Mouse (Mus musculus) intestine, embryonic 16.5 days (tissue): ENCODE results near the gene Prkcq. TPM values are rescaled to one million over a fixed set of nuclear protein-coding genes. Genes with fewer than 3 reads are reported as not detected.

Experiments used
- ATAC-seq: fragments of 200-750 bp; cut with Nextera tagmentation; 2 replicates; pipeline ENCODE4 v1.8.0; 2017; ENCODE audit warnings: moderate TSS enrichment, moderate library complexity
- H3K27ac ChIP-seq: fragments of 300-500 bp; sonication (generic); 2 replicates; pipeline ENCODE4 v1.5.1; 2014; ENCODE audit warnings: mild to moderate bottlenecking, low read length
- H3K27me3 ChIP-seq: fragments of 300-500 bp; sonication (generic); replicated peaks from 2 replicates; pipeline ENCODE4 v1.6.1; 2014; ENCODE audit warnings: low read length, control low read depth, mixed read lengths; ENCODE audit not compliant: control insufficient read depth, insufficient read depth
- H3K36me3 ChIP-seq: fragments of 300-500 bp; sonication (generic); 2 replicates; pipeline ENCODE4 v1.6.1; 2014; ENCODE audit warnings: low read length, control low read depth; ENCODE audit not compliant: control insufficient read depth, insufficient read depth
- H3K4me1 ChIP-seq: fragments of 300-500 bp; sonication (generic); 2 replicates; pipeline ENCODE4 v1.6.1; 2014; ENCODE audit warnings: low read length, control low read depth, mixed read lengths; ENCODE audit not compliant: control insufficient read depth, insufficient read depth
- H3K4me2 ChIP-seq: fragments of 300-500 bp; sonication (generic); 2 replicates; pipeline ENCODE4 v1.6.1; 2014; ENCODE audit warnings: low read depth, low read length, control low read depth
- H3K4me3 ChIP-seq: fragments of 300-500 bp; sonication (generic); 2 replicates; pipeline ENCODE4 v1.5.1; 2014; ENCODE audit warnings: mild to moderate bottlenecking, low read length
- H3K9ac ChIP-seq: fragments of 300-500 bp; sonication (generic); 2 replicates; pipeline ENCODE4 v1.6.1; 2014; ENCODE audit warnings: low read depth, low read length
- H3K9me3 ChIP-seq: fragments of 300-500 bp; sonication (generic); 2 replicates; pipeline ENCODE4 v1.6.1; 2016; ENCODE audit warnings: low read length, control low read depth; ENCODE audit not compliant: control insufficient read depth
- WGBS: fragments of 180-500 bp; shearing (Covaris S2); extraction: QIAGEN DNeasy Blood & Tissue Kit; methylation state at CpG from one replicate; pipeline ENCODE4 v1.1.7; 2014; 5-methylcytosine and 5-hydroxymethylcytosine counted together
- polyA plus RNA-seq: library from polyadenylated mRNA; unstranded; fragments of >200 nt; fragmentation: Nextera tagmentation; extraction: Ambion mirVana; gene quantifications from 2 replicates; pipeline ENCODE4 v1.2.1, GENCODE M21; 2015

Gene Prkcq
- polyA plus RNA-seq, 1 experiment from 2014 or later, result 1.5 TPM

- no peak for ATAC-seq
- Histone ChIP-seq H3K4me1 (no peaks in the 10 kb centered on the region), H3K4me3 (no peak overlapping the region), H3K27me3 (no peaks in the 10 kb centered on the region), H3K4me2 (no peak overlapping the region), H3K9ac (no peak overlapping the region), H3K9me3 (no peaks in the 10 kb centered on the region), H3K27ac (no peak overlapping the region), H3K36me3 (no peaks in the 10 kb centered on the region)
- WGBS, result 91% methylated on average over 7 of the region's 7 CpGs
Measured at GRCm38 (mm10) chr2:11159641-11160040, 12.3 kb upstream of the Prkcq start.

- no peaks in the 10 kb centered on the region for H3K27me3 ChIP-seq
- H3K27ac ChIP-seq, result no peak overlapping the region
- H3K9me3 ChIP-seq, result no peaks in the 10 kb centered on the region
- ATAC-seq, result no peak
- no peaks in the 10 kb centered on the region for H3K36me3 ChIP-seq
- H3K9ac ChIP-seq, result no peak overlapping the region
- H3K4me2 ChIP-seq, result no peak overlapping the region
- no peaks in the 10 kb centered on the region for H3K4me1 ChIP-seq
- WGBS, result 71% methylated on average over 3 of the region's 3 CpGs
- H3K4me3 ChIP-seq, result no peak overlapping the region
Measured at GRCm38 (mm10) chr2:11160696-11161095, 11.2 kb upstream of the Prkcq start.

- Histone ChIP-seq H3K27me3 (no peaks in the 10 kb centered on the region), H3K9me3 (no peaks in the 10 kb centered on the region), H3K4me2 (no peak overlapping the region), H3K9ac (no peak overlapping the region), H3K4me3 (no peak overlapping the region), H3K36me3 (no peaks in the 10 kb centered on the region), H3K4me1 (no peaks in the 10 kb centered on the region), H3K27ac (no peak overlapping the region)
- no peak for ATAC-seq
- 86% methylated on average over 4 of the region's 4 CpGs for WGBS
Measured at GRCm38 (mm10) chr2:11161336-11161735, 10.6 kb upstream of the Prkcq start.

- ATAC-seq, result no peak
- H3K27me3 ChIP-seq, result no peaks in the 10 kb centered on the region
- 69% methylated on average over 3 of the region's 3 CpGs for WGBS
- H3K36me3 ChIP-seq, result no peaks in the 10 kb centered on the region
- H3K9me3 ChIP-seq, result no peaks in the 10 kb centered on the region
- no peak overlapping the region for H3K9ac ChIP-seq
- H3K4me2 ChIP-seq, result no peak overlapping the region
- no peak overlapping the region for H3K27ac ChIP-seq
- no peak overlapping the region for H3K4me3 ChIP-seq
- H3K4me1 ChIP-seq, result no peaks in the 10 kb centered on the region
Measured at GRCm38 (mm10) chr2:11162701-11163100, 9.2 kb upstream of the Prkcq start.

GRCm38 (mm10) chr2:11164170-11164569 lies 7.7 kb upstream of the Prkcq start:
- no peaks in the 10 kb centered on the region for H3K27me3 ChIP-seq
- H3K4me1 ChIP-seq, result no peaks in the 10 kb centered on the region
- 86% methylated on average over 3 of the region's 3 CpGs for WGBS
- H3K36me3 ChIP-seq, result no peaks in the 10 kb centered on the region
- no peaks in the 10 kb centered on the region for H3K9me3 ChIP-seq
- no peak overlapping the region for H3K9ac ChIP-seq
- no peak for ATAC-seq
- no peak overlapping the region for H3K4me3 ChIP-seq
- no peak overlapping the region for H3K4me2 ChIP-seq
- H3K27ac ChIP-seq, result no peak overlapping the region

GRCm38 (mm10) chr2:11169721-11170335 lies 2.1 kb upstream of the Prkcq start:
- WGBS, result 78% methylated on average over 6 of the region's 6 CpGs
- H3K9me3 ChIP-seq, result no peaks in the 10 kb centered on the region
- no peak overlapping the region for H3K27ac ChIP-seq
- H3K27me3 ChIP-seq, result peaks cover 5% of the 10 kb centered on the region; the same call in 1 of the 2 replicates
- peaks cover 4% of the 10 kb centered on the region; the same call in 1 of the 2 replicates for H3K4me1 ChIP-seq
- no peak for ATAC-seq
- H3K9ac ChIP-seq, result no peak overlapping the region
- no peak overlapping the region for H3K4me2 ChIP-seq
- no peaks in the 10 kb centered on the region for H3K36me3 ChIP-seq
- no peak overlapping the region for H3K4me3 ChIP-seq

GRCm38 (mm10) chr2:11172831-11173414 lies 1.0 kb downstream of the Prkcq start:
- Histone ChIP-seq H3K4me1 (peaks cover 4% of the 10 kb centered on the region; the same call in 1 of the 2 replicates), H3K27ac (no peak overlapping the region), H3K27me3 (peaks cover 5% of the 10 kb centered on the region; the same call in 1 of the 2 replicates), H3K9me3 (no peaks in the 10 kb centered on the region), H3K4me3 (peak overlapping the region; percentile 62), H3K36me3 (no peaks in the 10 kb centered on the region), H3K4me2 (peak overlapping the region; percentile 91), H3K9ac (0 out of 2 replicates have a peak overlapping the region, but pooled peaks have one; percentile 60)
- ATAC-seq, result no peak
- WGBS, result 19% methylated on average over 9 of the region's 9 CpGs

- Histone ChIP-seq H3K36me3 (no peaks in the 10 kb centered on the region), H3K9me3 (no peaks in the 10 kb centered on the region), H3K9ac (no peak overlapping the region), H3K4me2 (no peak overlapping the region), H3K4me1 (peaks cover 4% of the 10 kb centered on the region; the same call in 1 of the 2 replicates), H3K27ac (no peak overlapping the region), H3K27me3 (peaks cover 5% of the 10 kb centered on the region; the same call in 1 of the 2 replicates), H3K4me3 (no peak overlapping the region)
- WGBS, result 52% methylated on average over 4 of the region's 4 CpGs
- ATAC-seq, result no peak
Measured at GRCm38 (mm10) chr2:11173521-11173920, 1.6 kb downstream of the Prkcq start.

GRCm38 (mm10) chr2:11174101-11174500 lies 2.2 kb downstream of the Prkcq start:
- H3K9ac ChIP-seq, result no peak overlapping the region
- H3K4me2 ChIP-seq, result no peak overlapping the region
- H3K27ac ChIP-seq, result no peak overlapping the region
- peaks cover 5% of the 10 kb centered on the region; the same call in 1 of the 2 replicates for H3K27me3 ChIP-seq
- WGBS, result 83% methylated on average over 4 of the region's 4 CpGs
- peaks cover 4% of the 10 kb centered on the region; the same call in 1 of the 2 replicates for H3K4me1 ChIP-seq
- no peak for ATAC-seq
- H3K9me3 ChIP-seq, result no peaks in the 10 kb centered on the region
- no peaks in the 10 kb centered on the region for H3K36me3 ChIP-seq
- H3K4me3 ChIP-seq, result no peak overlapping the region
